Mouse (Mus musculus): ENCODE measurements at regions not wholly inside any gene's neighbourhood (a gene's known extent, or its start where the extent isn't known, plus 50 kb on each side); places are given as distances from the start of the nearest gene placed in this dataset.

DNA sequence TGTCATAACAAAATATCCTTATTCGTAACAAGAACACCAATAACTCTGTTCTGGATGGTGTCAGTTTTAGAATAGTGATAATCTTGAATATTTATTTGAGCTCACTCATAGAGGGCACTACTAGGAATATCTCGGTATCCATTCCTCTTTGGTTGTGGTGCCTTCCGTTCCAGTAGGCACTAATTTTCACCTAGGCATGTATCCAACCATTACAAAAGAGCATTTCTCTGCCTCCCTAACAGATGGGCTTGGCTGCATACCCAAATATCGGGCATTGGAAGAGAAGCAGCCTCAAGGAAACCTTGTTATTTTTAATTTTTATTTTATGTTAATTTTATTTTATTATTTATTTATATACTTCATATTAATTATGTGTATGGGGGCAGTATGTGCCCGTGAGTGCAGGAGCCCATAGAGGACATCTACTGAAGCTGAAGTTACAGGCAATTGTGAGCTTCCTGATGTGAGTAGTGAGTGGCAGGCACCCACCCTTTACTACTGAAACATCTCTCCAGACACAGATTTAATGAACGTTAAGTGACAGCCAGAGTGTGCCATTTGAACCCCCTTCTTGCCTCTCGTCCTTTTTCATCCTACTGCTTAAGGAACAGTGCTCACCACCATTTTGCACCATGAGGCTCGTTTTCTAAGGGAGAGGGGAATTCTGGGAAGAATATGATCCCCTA lies 111.3 kb upstream of the Cenpe start:
- no peaks in the 10 kb centered on the region for H3K36me3 ChIP-seq (ENCODE audit: control insufficient read depth, insufficient read depth, low read length)
- no peak overlapping the region for H3K4me2 ChIP-seq (ENCODE audit: low read depth, low read length)
- WGBS: 78% methylated on average over 8 of the region's 8 CpGs
- H3K9ac ChIP-seq (ENCODE audit: low read length): no peak overlapping the region
- no peak overlapping the region for H3K27ac ChIP-seq (ENCODE audit: low read length)
- H3K4me1 ChIP-seq (ENCODE audit: control insufficient read depth, insufficient read depth, low read length): no peaks in the 10 kb centered on the region
- no peak for ATAC-seq (ENCODE audit: insufficient read depth, low FRiP score)
- H3K9me3 ChIP-seq (replicated peaks; ENCODE audit: control insufficient read depth, low read length): no peaks in the 10 kb centered on the region
- H3K27me3 ChIP-seq (ENCODE audit: control insufficient read depth, insufficient read depth, low read length): no peaks in the 10 kb centered on the region
- no peak overlapping the region for H3K4me3 ChIP-seq (replicated peaks; ENCODE audit: low read length)
